Mouse (Mus musculus): ENCODE measurements around the gene Rorb.

DNA sequence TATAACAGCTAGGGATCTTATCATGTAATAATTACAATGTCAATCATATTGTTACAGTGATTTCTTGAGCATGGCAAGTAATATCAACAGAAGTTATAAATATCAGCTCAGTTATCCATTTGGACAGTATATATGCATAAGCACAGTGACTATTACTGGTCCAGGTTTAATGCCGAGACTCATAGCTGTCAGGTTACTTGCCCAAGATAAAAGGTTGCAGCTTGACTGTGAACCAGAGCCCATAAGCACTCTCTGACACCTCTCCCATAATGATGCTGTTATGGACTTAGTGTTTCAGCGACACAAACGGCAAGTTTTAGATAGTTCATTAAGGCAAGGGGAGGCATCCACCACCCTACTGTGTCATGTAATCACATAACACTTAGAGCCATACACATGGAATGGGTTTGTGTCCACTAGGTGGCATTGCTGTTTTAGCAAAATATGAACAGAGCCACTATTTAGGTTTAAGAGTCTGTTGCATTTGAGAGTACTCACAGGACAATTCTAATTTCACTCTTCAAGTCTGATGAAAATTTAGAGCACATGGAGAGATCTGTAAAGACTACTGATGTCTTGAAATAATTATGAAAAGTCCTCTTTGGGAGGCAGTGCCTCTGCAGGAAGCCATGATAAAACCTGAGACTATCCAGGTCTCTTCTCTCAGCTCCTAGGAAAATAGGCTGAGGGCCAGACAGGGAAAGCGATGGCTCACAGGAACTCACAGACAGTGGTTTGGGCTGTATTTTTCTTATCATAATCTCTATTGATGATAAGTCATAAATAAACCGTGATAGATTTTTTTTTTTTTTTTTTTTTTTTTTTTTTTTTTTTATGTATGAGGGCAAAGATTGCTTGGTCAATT lies 136.0 kb downstream of the Rorb start:
- TF ChIP-seq GATA1 (IDR thresholded peaks at IDR 0.05; ENCODE audit: low read length): no peak
- no peak for TF ChIP-seq TAL1 (IDR thresholded peaks at IDR 0.05; ENCODE audit: low read length)
